Mouse (Mus musculus) midbrain, embryonic 12.5 days (tissue): ENCODE results near the gene Fgf11. TPM values are rescaled to one million over a fixed set of nuclear protein-coding genes. Genes with fewer than 3 reads are reported as not detected.

Experiments used
- polyA plus RNA-seq: library from polyadenylated mRNA; unstranded; fragments of >200 nt; fragmentation: Nextera tagmentation; extraction: Ambion mirVana; gene quantifications from 2 replicates; pipeline ENCODE4 v1.2.1, GENCODE M21; 2016

Fgf11 gene
- polyA plus RNA-seq, 1 experiment from 2014 or later = 2.7 TPM

Other genes starting within 250 kb of the Fgf11 start
- gene Efnb3, start 241.7 kb downstream of the Fgf11 start, polyA plus RNA-seq = 78.3 and 84.6 TPM in 2 replicates
- gene Wrap53, start 221.6 kb downstream of the Fgf11 start, polyA plus RNA-seq = 29.6 and 33.2 TPM in 2 replicates
- 109 and 117 TPM in 2 replicates for gene Trp53, start 221.5 kb downstream of the Fgf11 start, polyA plus RNA-seq
- gene Atp1b2, start 195.9 kb downstream of the Fgf11 start, polyA plus RNA-seq = 11.4 and 15.2 TPM in 2 replicates
- gene Shbg, start 184.0 kb downstream of the Fgf11 start, polyA plus RNA-seq = not detected in 2 replicates
- gene Sat2, start 179.8 kb downstream of the Fgf11 start, polyA plus RNA-seq = 22.3 and 23.5 TPM in 2 replicates
- 59.2 and 67.1 TPM in 2 replicates for gene Fxr2, start 168.9 kb downstream of the Fgf11 start, polyA plus RNA-seq
- not detected in 2 replicates for gene Sox15, start 146.5 kb downstream of the Fgf11 start, polyA plus RNA-seq
- gene Mpdu1, start 139.2 kb downstream of the Fgf11 start, polyA plus RNA-seq = 79.4 and 79.9 TPM in 2 replicates
- gene Cd68, start 135.7 kb downstream of the Fgf11 start, polyA plus RNA-seq = 7.1 and 7.2 TPM in 2 replicates
- 608 and 698 TPM in 2 replicates for gene Eif4a1, start 129.4 kb downstream of the Fgf11 start, polyA plus RNA-seq
- gene Senp3, start 119.8 kb downstream of the Fgf11 start, polyA plus RNA-seq = 108 and 113 TPM in 2 replicates
- 0.41 and 0.77 TPM in 2 replicates for gene Tnfsf13, start 116.1 kb downstream of the Fgf11 start, polyA plus RNA-seq
- 2.2 and 2.9 TPM in 2 replicates for gene Tnfsf12, start 106.0 kb downstream of the Fgf11 start, polyA plus RNA-seq
- 0.65 and 1.3 TPM in 2 replicates for gene Tnfsfm13, start 105.8 kb downstream of the Fgf11 start, polyA plus RNA-seq
- gene Polr2a, start 43.2 kb downstream of the Fgf11 start, polyA plus RNA-seq = 32.0 and 37.1 TPM in 2 replicates
- 0.18 and 0.27 TPM in 2 replicates for gene Slc35g3, start 39.9 kb downstream of the Fgf11 start, polyA plus RNA-seq
- 2.0 TPM in 2 replicates for gene Zbtb4, start 35.9 kb downstream of the Fgf11 start, polyA plus RNA-seq
- gene Chrnb1, start 5.9 kb downstream of the Fgf11 start, polyA plus RNA-seq = 1.3 and 1.7 TPM in 2 replicates
- gene Tmem102, start 3.8 kb upstream of the Fgf11 start, polyA plus RNA-seq = 0.42 and 1.2 TPM in 2 replicates
- not detected in 2 replicates for gene Gm39566, start 13.4 kb upstream of the Fgf11 start, polyA plus RNA-seq
- not detected in 2 replicates for gene Spem2, start 16.6 kb upstream of the Fgf11 start, polyA plus RNA-seq
- gene Spem1, start 20.3 kb upstream of the Fgf11 start, polyA plus RNA-seq = 0.46 TPM in 1 of 2 replicates, not detected in the other
- gene Nlgn2, start 35.9 kb upstream of the Fgf11 start, polyA plus RNA-seq = 14.2 and 14.6 TPM in 2 replicates
- 284 and 302 TPM in 2 replicates for gene Tmem256, start 36.7 kb upstream of the Fgf11 start, polyA plus RNA-seq
- gene Plscr3, start 44.5 kb upstream of the Fgf11 start, polyA plus RNA-seq = 62.9 and 70.1 TPM in 2 replicates
- gene Tnk1, start 56.9 kb upstream of the Fgf11 start, polyA plus RNA-seq = 0.19 and 0.21 TPM in 2 replicates
- not detected in 2 replicates for gene Tmem95, start 76.2 kb upstream of the Fgf11 start, polyA plus RNA-seq
- 2.7 and 3.3 TPM in 2 replicates for gene Kctd11, start 79.5 kb upstream of the Fgf11 start, polyA plus RNA-seq
- 0.50 and 0.73 TPM in 2 replicates for gene Acap1, start 93.7 kb upstream of the Fgf11 start, polyA plus RNA-seq
- 21.8 and 23.2 TPM in 2 replicates for gene 2810408A11Rik, start 99.1 kb upstream of the Fgf11 start, polyA plus RNA-seq
- 17.4 and 19.3 TPM in 2 replicates for gene Neurl4, start 99.2 kb upstream of the Fgf11 start, polyA plus RNA-seq
- 93.1 and 97.6 TPM in 2 replicates for gene Gps2, start 112.0 kb upstream of the Fgf11 start, polyA plus RNA-seq
- gene Eif5a, start 120.1 kb upstream of the Fgf11 start, polyA plus RNA-seq = 1,395 and 1,465 TPM in 2 replicates
- gene Ybx2, start 133.9 kb upstream of the Fgf11 start, polyA plus RNA-seq = 5.0 and 5.6 TPM in 2 replicates
- 8.9 and 9.9 TPM in 2 replicates for gene Slc2a4, start 146.3 kb upstream of the Fgf11 start, polyA plus RNA-seq
- 2.9 and 3.7 TPM in 2 replicates for gene Cldn7, start 162.9 kb upstream of the Fgf11 start, polyA plus RNA-seq
- gene Ctdnep1, start 179.3 kb upstream of the Fgf11 start, polyA plus RNA-seq = 21.4 and 27.5 TPM in 2 replicates
- gene Elp5, start 180.7 kb upstream of the Fgf11 start, polyA plus RNA-seq = 127 and 131 TPM in 2 replicates
- 552 and 567 TPM in 2 replicates for gene Gabarap, start 189.3 kb upstream of the Fgf11 start, polyA plus RNA-seq
- gene Phf23, start 193.9 kb upstream of the Fgf11 start, polyA plus RNA-seq = 89.4 and 96.5 TPM in 2 replicates
- gene Dvl2, start 198.7 kb upstream of the Fgf11 start, polyA plus RNA-seq = 45.3 and 49.2 TPM in 2 replicates
- gene Acadvl, start 213.6 kb upstream of the Fgf11 start, polyA plus RNA-seq = 50.7 and 57.9 TPM in 2 replicates
- gene Dlg4, start 215.1 kb upstream of the Fgf11 start, polyA plus RNA-seq = 23.9 and 30.2 TPM in 2 replicates